Mouse (Mus musculus) splenic B cell, adult 2 months (primary cell): ENCODE results near the gene Vmn1r210.
"Not testable (repeated sequence)": the region's sequence is repeated elsewhere in the genome, so short reads cannot be mapped to it uniquely, and the experiment has no call there.

Experiments used
- DNase-seq: peaks from one replicate; pipeline ENCODE4 v3.0.0-alpha.2; 2011; ENCODE audit warnings: low read depth, low spot score
- H3K27me3 ChIP-seq: 2 replicates; pipeline ENCODE4 v1.6.1; 2012; ENCODE audit warnings: mild to moderate bottlenecking, low read length, moderate library complexity, mixed read lengths; ENCODE audit not compliant: control insufficient read depth, poor library complexity, insufficient read depth, severe bottlenecking
- H3K36me3 ChIP-seq: 2 replicates; pipeline ENCODE4 v1.6.1; 2012; ENCODE audit warnings: mild to moderate bottlenecking, low read length, moderate library complexity, mixed read lengths; ENCODE audit not compliant: control insufficient read depth, poor library complexity, insufficient read depth, severe bottlenecking

The Vmn1r210 gene

GRCm38 (mm10) chr13:22831248-22831647, at the start of gene Vmn1r210:
TSS of gene Vmn1r210 (minus strand) at chr13:22831348.
- Histone ChIP-seq H3K36me3 (no peaks in the 10 kb centered on the region), H3K27me3 (no peaks in the 10 kb centered on the region)
- no peak for DNase-seq

GRCm38 (mm10) chr13:22879257-22879656, 48.1 kb upstream of the Vmn1r210 start:
- H3K36me3 ChIP-seq: no peaks in the 10 kb centered on the region

GRCm38 (mm10) chr13:22857461-22857860, 26.3 kb upstream of the Vmn1r210 start, which contains the start of gene Vmn1r211:
TSS of gene Vmn1r211 (minus strand) at chr13:22857561.
- DNase-seq: no peak
- Histone ChIP-seq H3K27me3 (no peaks in the 10 kb centered on the region), H3K36me3 (no peaks in the 10 kb centered on the region)

More at GRCm38 (mm10) chr13:22879257-22879656, 48.1 kb upstream of the Vmn1r210 start:
- no peaks in the 10 kb centered on the region for H3K27me3 ChIP-seq
- no peak for DNase-seq

GRCm38 (mm10) chr13:22854760-22855159, 23.6 kb upstream of the Vmn1r210 start:
- Histone ChIP-seq H3K36me3 (no peaks in the 10 kb centered on the region), H3K27me3 (no peaks in the 10 kb centered on the region)
- no peak for DNase-seq

- DNase-seq: no peak
- no peaks in the 10 kb centered on the region for H3K36me3 ChIP-seq
- H3K27me3 ChIP-seq: no peaks in the 10 kb centered on the region
Observed at GRCm38 (mm10) chr13:22846798-22847197, 15.7 kb upstream of the Vmn1r210 start.

- not testable (repeated sequence) for H3K27me3 ChIP-seq, H3K36me3 ChIP-seq, DNase-seq
Observed at GRCm38 (mm10) chr13:22844304-22844703, 13.2 kb upstream of the Vmn1r210 start.

- not testable (repeated sequence) for H3K27me3 ChIP-seq, DNase-seq, H3K36me3 ChIP-seq
Observed at GRCm38 (mm10) chr13:22829395-22829794, 1.8 kb downstream of the Vmn1r210 start.

GRCm38 (mm10) chr13:22821601-22822000, 9.5 kb downstream of the Vmn1r210 start:
- DNase-seq, H3K36me3 ChIP-seq, H3K27me3 ChIP-seq: not testable (repeated sequence)

GRCm38 (mm10) chr13:22809582-22809981, 21.6 kb downstream of the Vmn1r210 start, which contains the start of gene Vmn1r209:
TSS of gene Vmn1r209 (minus strand) at chr13:22809682.
- H3K27me3 ChIP-seq, DNase-seq, H3K36me3 ChIP-seq: not testable (repeated sequence)

GRCm38 (mm10) chr13:22788096-22788495, 43.1 kb downstream of the Vmn1r210 start:
- H3K27me3 ChIP-seq, DNase-seq, H3K36me3 ChIP-seq: not testable (repeated sequence)

GRCm38 (mm10) chr13:22784159-22784558, 47.0 kb downstream of the Vmn1r210 start:
- not testable (repeated sequence) for DNase-seq, H3K36me3 ChIP-seq, H3K27me3 ChIP-seq

GRCm38 (mm10) chr13:22777300-22777699, 53.8 kb downstream of the Vmn1r210 start, which contains the start of gene Vmn1r208:
TSS of gene Vmn1r208 (minus strand) at chr13:22777400.
- H3K27me3 ChIP-seq, DNase-seq, H3K36me3 ChIP-seq: not testable (repeated sequence)
